Mouse (Mus musculus) frontal cortex, postnatal 36 days (tissue): Measurements from ENCODE around the gene Dpy19l1.

ENCODE experiments used
- DNase-seq, 2 experiments: peaks; one replicate each; pipeline ENCODE4 v3.0.0; 2022; ENCODE audit warnings: low spot score in 2 of 2

Dpy19l1 gene

GRCm38 (mm10) chr9:24503067-24503857, at the start of gene Dpy19l1:
Dpy19l1 (minus strand) TSS chr9:24503140.
- peak; percentile 84 to 92 for DNase-seq

- no peak for DNase-seq
These were observed 35.2 kb upstream of the Dpy19l1 start for GRCm38 (mm10) chr9:24538159-24538558.

GRCm38 (mm10) chr9:24516575-24517139, 13.7 kb upstream of the Dpy19l1 start:
- peak; percentile 69 to 91 for DNase-seq

- no peak for DNase-seq
These were observed 11.1 kb upstream of the Dpy19l1 start for GRCm38 (mm10) chr9:24514078-24514469.

GRCm38 (mm10) chr9:24513290-24514077, 10.5 kb upstream of the Dpy19l1 start:
- DNase-seq, result no peak

- DNase-seq, result peak in 1 of 2 experiments; percentile 0
These were observed 9.2 kb upstream of the Dpy19l1 start for GRCm38 (mm10) chr9:24512121-24512539.

GRCm38 (mm10) chr9:24511371-24512120, 8.6 kb upstream of the Dpy19l1 start:
- no peak for DNase-seq

- DNase-seq, result no peak
These were observed 5.9 kb upstream of the Dpy19l1 start for GRCm38 (mm10) chr9:24508880-24509279.

- DNase-seq, result peak in 1 of 2 experiments; percentile 34
These were observed 3.6 kb upstream of the Dpy19l1 start for GRCm38 (mm10) chr9:24506510-24506909.

- no peak for DNase-seq
These were observed 2.2 kb upstream of the Dpy19l1 start for GRCm38 (mm10) chr9:24505017-24505763.

- DNase-seq, result no peak
These were observed 1.4 kb upstream of the Dpy19l1 start for GRCm38 (mm10) chr9:24504381-24504780.

- DNase-seq, result no peak
These were observed 899 bp upstream of the Dpy19l1 start for GRCm38 (mm10) chr9:24503858-24504219.

- DNase-seq, result peak; percentile 36 to 43
These were observed 352 bp downstream of the Dpy19l1 start for GRCm38 (mm10) chr9:24502571-24503004.

- DNase-seq, result no peak
These were observed 1.3 kb downstream of the Dpy19l1 start for GRCm38 (mm10) chr9:24501618-24502017.

GRCm38 (mm10) chr9:24496226-24496625, 6.7 kb downstream of the Dpy19l1 start:
- DNase-seq, result no peak

- no peak for DNase-seq
These were observed 12.4 kb downstream of the Dpy19l1 start for GRCm38 (mm10) chr9:24490516-24490915.

- no peak for DNase-seq
These were observed 14.4 kb downstream of the Dpy19l1 start for GRCm38 (mm10) chr9:24488425-24489104.

GRCm38 (mm10) chr9:24482375-24482774, 20.6 kb downstream of the Dpy19l1 start:
- DNase-seq, result no peak

GRCm38 (mm10) chr9:24477251-24477650, 25.7 kb downstream of the Dpy19l1 start:
- no peak for DNase-seq

- no peak for DNase-seq
These were observed 29.1 kb downstream of the Dpy19l1 start for GRCm38 (mm10) chr9:24473824-24474223.
